Mouse (Mus musculus) kidney, postnatal 14 days (tissue): ENCODE measurements around the gene Ddr2.
"Not testable (repeated sequence)": the region's sequence is repeated elsewhere in the genome, so short reads cannot be mapped to it uniquely, and the experiment has no call there.

Experiments used
- DNase-seq: peaks from one replicate; pipeline ENCODE4 v3.0.0; 2022; ENCODE audit warnings: mixed read lengths

Gene Ddr2

GRCm38 (mm10) chr1:170110516-170111332 lies at the start of gene Ddr2:
Gene Ddr2, minus strand, starts transcription at chr1:170110762.
- DNase-seq = peak; percentile 57

GRCm38 (mm10) chr1:170159707-170160106 lies 49.1 kb upstream of the Ddr2 start:
- no peak for DNase-seq

- no peak for DNase-seq
These were observed 45.2 kb upstream of the Ddr2 start for GRCm38 (mm10) chr1:170155761-170156160.

GRCm38 (mm10) chr1:170155298-170155697 lies 44.7 kb upstream of the Ddr2 start:
- DNase-seq = no peak

GRCm38 (mm10) chr1:170153986-170154385 lies 43.4 kb upstream of the Ddr2 start:
- DNase-seq = no peak

- no peak for DNase-seq
These were observed 42.0 kb upstream of the Ddr2 start for GRCm38 (mm10) chr1:170152552-170152951.

GRCm38 (mm10) chr1:170150870-170151269 lies 40.3 kb upstream of the Ddr2 start:
- DNase-seq = no peak

GRCm38 (mm10) chr1:170149756-170150155 lies 39.2 kb upstream of the Ddr2 start:
- DNase-seq = no peak

- DNase-seq = no peak
These were observed 38.0 kb upstream of the Ddr2 start for GRCm38 (mm10) chr1:170148536-170148935.

GRCm38 (mm10) chr1:170147651-170148448 lies 37.3 kb upstream of the Ddr2 start:
- no peak for DNase-seq

- no peak for DNase-seq
These were observed 35.0 kb upstream of the Ddr2 start for GRCm38 (mm10) chr1:170145606-170146005.

GRCm38 (mm10) chr1:170142256-170142871 lies 31.8 kb upstream of the Ddr2 start:
- DNase-seq = no peak

- no peak for DNase-seq
These were observed 31.1 kb upstream of the Ddr2 start for GRCm38 (mm10) chr1:170141626-170142025.

- peak; percentile 85 for DNase-seq
These were observed 25.9 kb upstream of the Ddr2 start for GRCm38 (mm10) chr1:170136351-170137009.

- DNase-seq = no peak
These were observed 23.7 kb upstream of the Ddr2 start for GRCm38 (mm10) chr1:170134264-170134663.

- no peak for DNase-seq
These were observed 20.4 kb upstream of the Ddr2 start for GRCm38 (mm10) chr1:170130962-170131361.

GRCm38 (mm10) chr1:170124644-170125043 lies 14.1 kb upstream of the Ddr2 start:
- no peak for DNase-seq

GRCm38 (mm10) chr1:170113616-170114015 lies 3.1 kb upstream of the Ddr2 start:
- DNase-seq = no peak

- DNase-seq = no peak
These were observed 1.7 kb upstream of the Ddr2 start for GRCm38 (mm10) chr1:170112261-170112660.

- no peak for DNase-seq
These were observed 1.2 kb upstream of the Ddr2 start for GRCm38 (mm10) chr1:170111651-170112226.

- DNase-seq = peak; percentile 12
These were observed 616 bp downstream of the Ddr2 start for GRCm38 (mm10) chr1:170109776-170110515.

GRCm38 (mm10) chr1:170102814-170103213 lies 7.7 kb downstream of the Ddr2 start:
- DNase-seq = not testable (repeated sequence)
